Mouse (Mus musculus) liver, embryonic 15.5 days (tissue): ENCODE data around the gene Klra4. TPM values are rescaled to one million over a fixed set of nuclear protein-coding genes. Genes with fewer than 3 reads are reported as not detected.
"Not testable (repeated sequence)": the region's sequence is repeated elsewhere in the genome, so short reads cannot be mapped to it uniquely, and the experiment has no call there.

Experiments
- ATAC-seq: fragments of 200-750 bp; cut with Nextera tagmentation; 2 replicates; pipeline ENCODE4 v1.8.0; 2017; ENCODE audit warnings: moderate number of reproducible peaks, mild to moderate bottlenecking, moderate library complexity; ENCODE audit not compliant: insufficient read depth
- H3K27ac ChIP-seq: fragments of 300-500 bp; sonication (generic); replicated peaks from 2 replicates; pipeline ENCODE4 v1.5.1; 2015; ENCODE audit warnings: mild to moderate bottlenecking, inconsistent platforms
- H3K27me3 ChIP-seq: fragments of 300-500 bp; sonication (generic); 2 replicates; pipeline ENCODE4 v1.6.1; 2015; ENCODE audit warnings: mild to moderate bottlenecking, inconsistent platforms
- H3K36me3 ChIP-seq: fragments of 300-500 bp; sonication (generic); replicated peaks from 2 replicates; pipeline ENCODE4 v1.6.1; 2015; ENCODE audit warnings: moderate library complexity, mild to moderate bottlenecking, inconsistent platforms
- H3K4me1 ChIP-seq: fragments of 300-500 bp; sonication (generic); replicated peaks from 2 replicates; pipeline ENCODE4 v1.6.1; 2015; ENCODE audit warnings: inconsistent platforms
- H3K4me2 ChIP-seq: fragments of 300-500 bp; sonication (generic); 2 replicates; pipeline ENCODE4 v1.6.1; 2015; ENCODE audit warnings: moderate library complexity, mild to moderate bottlenecking, inconsistent platforms
- H3K4me3 ChIP-seq: fragments of 300-500 bp; sonication (generic); replicated peaks from 2 replicates; pipeline ENCODE4 v1.5.1; 2015; ENCODE audit warnings: mild to moderate bottlenecking, inconsistent platforms
- H3K9ac ChIP-seq: fragments of 300-500 bp; sonication (generic); 2 replicates; pipeline ENCODE4 v1.6.1; 2015; ENCODE audit warnings: moderate library complexity, mild to moderate bottlenecking, inconsistent platforms
- H3K9me3 ChIP-seq: fragments of 300-500 bp; sonication (generic); replicated peaks from 2 replicates; pipeline ENCODE4 v1.6.1; 2016; ENCODE audit warnings: inconsistent platforms
- WGBS: fragments of 180-500 bp; shearing (Covaris S2); methylation state at CpG from one replicate; pipeline ENCODE4 v1.1.7; 2015; ENCODE audit warnings: mixed read lengths; ENCODE audit not compliant: insufficient replicate concordance; 5-methylcytosine and 5-hydroxymethylcytosine counted together
- polyA plus RNA-seq: library from polyadenylated mRNA; unstranded; fragments of >200 nt; fragmentation: Nextera tagmentation; extraction: Ambion mirVana; gene quantifications from 2 replicates; pipeline ENCODE4 v1.2.1, GENCODE M21; 2015

Gene Klra4
- not detected in 2 replicates for polyA plus RNA-seq

GRCm38 (mm10) chr6:130067171-130067570, at the start of gene Klra4:
Gene Klra4 (minus strand): TSS chr6:130067271.
- H3K27me3 ChIP-seq, H3K4me2 ChIP-seq, H3K9me3 ChIP-seq, H3K4me1 ChIP-seq, H3K4me3 ChIP-seq, ATAC-seq, H3K27ac ChIP-seq, H3K9ac ChIP-seq, H3K36me3 ChIP-seq: not testable (repeated sequence)
- WGBS, result 31% methylated on average over 1 of the region's 1 CpGs

- Histone ChIP-seq H3K27ac (no peak overlapping the region), H3K4me2 (no peak overlapping the region), H3K9me3 (no peaks in the 10 kb centered on the region), H3K27me3 (no peaks in the 10 kb centered on the region), H3K9ac (no peak overlapping the region), H3K36me3 (no peaks in the 10 kb centered on the region), H3K4me1 (no peaks in the 10 kb centered on the region), H3K4me3 (no peak overlapping the region)
- no peak for ATAC-seq
- 52% methylated on average over 1 of the region's 1 CpGs for WGBS
These were observed 43.4 kb upstream of the Klra4 start for GRCm38 (mm10) chr6:130110485-130110884.

GRCm38 (mm10) chr6:130102743-130103142, 35.7 kb upstream of the Klra4 start:
- not testable (repeated sequence) for H3K9ac ChIP-seq, H3K9me3 ChIP-seq, ATAC-seq, H3K27me3 ChIP-seq, H3K4me2 ChIP-seq, H3K4me1 ChIP-seq, H3K36me3 ChIP-seq, H3K4me3 ChIP-seq, H3K27ac ChIP-seq
- 56% methylated on average over 3 of the region's 3 CpGs for WGBS

GRCm38 (mm10) chr6:130092336-130092948, 25.4 kb upstream of the Klra4 start:
- Histone ChIP-seq H3K4me2 (no peak overlapping the region), H3K4me3 (no peak overlapping the region), H3K9me3 (no peaks in the 10 kb centered on the region), H3K27me3 (no peaks in the 10 kb centered on the region), H3K4me1 (no peaks in the 10 kb centered on the region), H3K36me3 (no peaks in the 10 kb centered on the region), H3K27ac (no peak overlapping the region), H3K9ac (no peak overlapping the region)
- no peak for ATAC-seq
- WGBS, result 46% methylated on average over 5 of the region's 5 CpGs

- no peak for ATAC-seq
These were observed 1.9 kb downstream of the Klra4 start for GRCm38 (mm10) chr6:130065196-130065595.

GRCm38 (mm10) chr6:130035146-130035545, 31.9 kb downstream of the Klra4 start:
- WGBS, result 27% methylated on average over 4 of the region's 4 CpGs
- H3K4me1 ChIP-seq, H3K36me3 ChIP-seq, H3K9me3 ChIP-seq, ATAC-seq, H3K4me2 ChIP-seq, H3K9ac ChIP-seq, H3K27ac ChIP-seq, H3K4me3 ChIP-seq, H3K27me3 ChIP-seq: not testable (repeated sequence)

More at GRCm38 (mm10) chr6:130065196-130065595, 1.9 kb downstream of the Klra4 start:
- H3K9ac ChIP-seq, result no peak overlapping the region
- H3K4me3 ChIP-seq, result no peak overlapping the region
- no peak overlapping the region for H3K27ac ChIP-seq
- H3K4me1 ChIP-seq, result no peaks in the 10 kb centered on the region
- 54% methylated on average over 5 of the region's 5 CpGs for WGBS
- no peaks in the 10 kb centered on the region for H3K27me3 ChIP-seq
- no peaks in the 10 kb centered on the region for H3K9me3 ChIP-seq
- H3K36me3 ChIP-seq, result no peaks in the 10 kb centered on the region
- H3K4me2 ChIP-seq, result no peak overlapping the region

GRCm38 (mm10) chr6:130031493-130032089, 35.5 kb downstream of the Klra4 start:
- not testable (repeated sequence) for H3K27ac ChIP-seq, H3K4me3 ChIP-seq, H3K27me3 ChIP-seq, H3K4me2 ChIP-seq, H3K4me1 ChIP-seq, H3K9me3 ChIP-seq, ATAC-seq, H3K9ac ChIP-seq, H3K36me3 ChIP-seq

- Histone ChIP-seq H3K9me3 (no peaks in the 10 kb centered on the region), H3K36me3 (no peaks in the 10 kb centered on the region), H3K4me1 (no peaks in the 10 kb centered on the region), H3K27ac (no peak within 1 kb of the TSS), H3K27me3 (no peaks in the 10 kb centered on the region), H3K4me2 (no peak within 1 kb of the TSS), H3K9ac (no peak within 1 kb of the TSS), H3K4me3 (no peak within 1 kb of the TSS)
- ATAC-seq, result no peak
- 44% methylated on average over 4 of the region's 4 CpGs for WGBS
These were observed 40.2 kb downstream of the Klra4 start, which contains the start of gene Klra6 for GRCm38 (mm10) chr6:130026854-130027253. Gene Klra6 (minus strand): TSS chr6:130026954.

Other genes starting within 250 kb of the Klra4 start
- not detected in 2 replicates for gene Gm17631, start 204.6 kb downstream of the Klra4 start, polyA plus RNA-seq
- gene Klra17, start 190.6 kb downstream of the Klra4 start, polyA plus RNA-seq, result 0.29 and 0.60 TPM in 2 replicates
- 0.10 TPM in 1 of 2 replicates, not detected in the other for gene Klra5, start 149.6 kb downstream of the Klra4 start, polyA plus RNA-seq
- gene Klra6, start 40.3 kb downstream of the Klra4 start, polyA plus RNA-seq, result not detected in 2 replicates
- not detected in 2 replicates for gene Klra8, start 62.6 kb upstream of the Klra4 start, polyA plus RNA-seq
- gene Klra9, start 125.8 kb upstream of the Klra4 start, polyA plus RNA-seq, result not detected in 2 replicates
- not detected in 2 replicates for gene Klra7, start 166.1 kb upstream of the Klra4 start, polyA plus RNA-seq
- not detected in 2 replicates for gene Klra10, start 214.7 kb upstream of the Klra4 start, polyA plus RNA-seq